In the genomic region with DNA sequence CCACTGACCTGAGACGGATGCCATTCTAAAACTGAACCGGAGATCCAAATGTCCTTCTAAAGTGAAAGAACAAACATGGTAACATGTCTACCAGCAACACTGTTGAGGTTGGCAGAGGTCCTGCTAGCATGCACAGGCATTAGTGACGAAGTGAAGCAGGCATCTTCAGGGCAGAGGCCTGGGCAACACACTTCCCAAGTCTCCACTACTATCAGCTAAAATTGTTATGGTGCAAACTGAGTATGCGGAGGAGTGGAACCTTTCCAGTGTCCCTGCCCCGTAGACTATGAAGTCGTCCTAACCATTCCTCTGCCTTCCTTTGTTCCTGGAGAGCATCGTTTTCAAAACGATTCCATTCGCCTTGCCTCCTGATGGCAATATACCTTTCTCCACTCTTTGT, we compare ENCODE assay signal across 17 mouse cellular contexts. TPM values are rescaled to one million over a fixed set of nuclear protein-coding genes. Genes with fewer than 3 reads are reported as not detected.
DNase-seq lines count a peak whose midpoint lies in the region.
"Had no signal": no experiment of that assay in that cellular context is flagged by ENCODE, and none has a peak within 500 bp of the region (broad histone marks: within the 10 kb centered on the region; RNA-seq: fewer than 3 reads in every experiment).

No protein-coding gene starts in this region.

- H3K27me3 ChIP-seq in heart, embryonic 10.5 days (ENCODE audit: insufficient read depth, poor library complexity, severe bottlenecking) = no peaks in the 10 kb centered on the region
- H3K27me3 ChIP-seq: CH12.LX, Patski had no signal

- H3K27ac ChIP-seq in heart, embryonic 10.5 days = no peak overlapping the region

- WGBS in heart, embryonic 10.5 days = 90% methylated on average over 9 of the region's 9 CpGs

- no peaks in the 10 kb centered on the region for H3K9me3 ChIP-seq in heart, embryonic 10.5 days
- H3K9me3 ChIP-seq: G1E had no signal

- peaks cover 5% of the 10 kb centered on the region; the same call in 1 of the 2 replicates for H3K4me1 ChIP-seq in heart, embryonic 10.5 days

- H3K36me3 ChIP-seq in heart, embryonic 10.5 days = no peaks in the 10 kb centered on the region

- DNase-seq in heart, adult 11 months = peak; percentile 72
- no peak for DNase-seq in heart, postnatal 4 days
- DNase-seq in heart, embryonic 10.5 days (ENCODE audit: low spot score) = peak; percentile 58
- no peak for DNase-seq in heart, adult 8-10 months (ENCODE audit: low spot score)
- DNase-seq: adrenal gland, adult 2 months; adrenal gland, adult 8-10 months; adrenal gland, postnatal 10 days; adrenal gland, postnatal 14 days; adrenal gland, postnatal 25 days; adrenal gland, postnatal 36 days; B cell, adult 2 months; cerebellum, adult 11 months; cerebellum, adult 11-12 months; cerebellum, adult 18-20 months had no signal

- H3K4me3 ChIP-seq in heart, embryonic 10.5 days = no peak overlapping the region

RNA-seq across cellular contexts. Expression of a gene that starts 2.4 kb away (rescaled TPM):
- total RNA-seq in heart, postnatal 4 days (2021) = 10 to 100 TPM; 12.7 to 14.3 TPM
- 27.9 and 28.0 TPM in 2 replicates for polyA plus RNA-seq in heart, embryonic 10.5 days (2016; fragmentation: Nextera tagmentation; extraction: Ambion mirVana)
- total RNA-seq in heart, adult 8-10 months (2022) = 1 to 10 TPM; 6.1 to 9.6 (median 7.8) TPM

RNA-seq across cellular contexts. Expression of a gene that starts 2.5 kb away (rescaled TPM):
- 10 to 100 TPM; 28.3 to 36.3 TPM for total RNA-seq in heart, postnatal 4 days (2021)
- 100 and 102 TPM in 2 replicates for polyA plus RNA-seq in heart, embryonic 10.5 days (2016; fragmentation: Nextera tagmentation; extraction: Ambion mirVana)
- 10 to 100 TPM; 13.9 to 18.7 (median 15.4) TPM for total RNA-seq in heart, adult 8-10 months (2022)

RNA-seq across cellular contexts. Expression of a gene that starts 28.7 kb away (rescaled TPM):
- not detected for total RNA-seq in heart, postnatal 4 days (2021)
- polyA plus RNA-seq in heart, embryonic 10.5 days (2016; fragmentation: Nextera tagmentation; extraction: Ambion mirVana) = 0.52 and 0.83 TPM in 2 replicates
- total RNA-seq in heart, adult 8-10 months (2022) = not detected
- total RNA-seq: adrenal gland, postnatal 14 days had no signal
- polyA plus RNA-seq: G1E had no signal

RNA-seq across cellular contexts. Expression of a gene that starts 39.1 kb away (rescaled TPM):
- total RNA-seq in heart, postnatal 4 days (2021) = 10 to 100 TPM; 11.3 to 11.9 TPM
- polyA plus RNA-seq in heart, embryonic 10.5 days (2016; fragmentation: Nextera tagmentation; extraction: Ambion mirVana) = 13.8 and 14.3 TPM in 2 replicates
- 10 to 100 TPM in 3 of 4 experiments, 1 to 10 TPM in 1; 8.7 to 11.1 (median 10.3) TPM for total RNA-seq in heart, adult 8-10 months (2022)

Comparison
In these comparisons a context has a peak if more than half of its experiments do, and no peak if none do; other contexts are left out.
1. DNase-seq: peak in heart, adult 11 months (single experiment) and heart, embryonic 10.5 days (single experiment); none in heart, postnatal 4 days (single experiment) and heart, adult 8-10 months (single experiment).